Mouse (Mus musculus) embryonic facial prominence, embryonic 11.5 days (tissue): Measurements from ENCODE around the gene Ccndbp1. TPM values are rescaled to one million over a fixed set of nuclear protein-coding genes. Genes with fewer than 3 reads are reported as not detected.

Experiments
- ATAC-seq: fragments of 200-750 bp; cut with Nextera tagmentation; replicated peaks from 2 replicates; pipeline ENCODE4 v1.8.0; 2017; ENCODE audit warnings: low read depth; ENCODE audit not compliant: insufficient number of reproducible peaks, low FRiP score, low TSS enrichment
- DNase-seq: peaks from one replicate; pipeline ENCODE4 v3.0.0-alpha.2; 2015; ENCODE audit warnings: low spot score
- H3K27ac ChIP-seq: fragments of 300-500 bp; sonication (generic); replicated peaks from 2 replicates; pipeline ENCODE4 v1.5.1; 2014; ENCODE audit warnings: mild to moderate bottlenecking, low read depth, low read length, control low read depth
- H3K27me3 ChIP-seq: fragments of 300-500 bp; sonication (generic); 2 replicates; pipeline ENCODE4 v1.6.1; 2014; ENCODE audit warnings: mild to moderate bottlenecking, low read length, moderate library complexity, mixed read lengths; ENCODE audit not compliant: control insufficient read depth, insufficient read depth
- H3K36me3 ChIP-seq: fragments of 300-500 bp; sonication (generic); replicated peaks from 2 replicates; pipeline ENCODE4 v1.6.1; 2014; ENCODE audit warnings: low read depth, mild to moderate bottlenecking, low read length, moderate library complexity, mixed read lengths; ENCODE audit not compliant: control insufficient read depth, insufficient read depth
- H3K4me1 ChIP-seq: fragments of 300-500 bp; sonication (generic); 2 replicates; pipeline ENCODE4 v1.6.1; 2014; ENCODE audit warnings: low read length, mixed read lengths; ENCODE audit not compliant: control insufficient read depth, insufficient read depth
- H3K4me2 ChIP-seq: fragments of 300-500 bp; sonication (generic); 2 replicates; pipeline ENCODE4 v1.6.1; 2014; ENCODE audit warnings: low read depth, mild to moderate bottlenecking, control low read depth, low read length, moderate library complexity
- H3K4me3 ChIP-seq: fragments of 300-500 bp; sonication (generic); 2 replicates; pipeline ENCODE4 v1.5.1; 2014; ENCODE audit warnings: low read depth, low read length, control low read depth
- H3K9ac ChIP-seq: fragments of 300-500 bp; sonication (generic); replicated peaks from 2 replicates; pipeline ENCODE4 v1.6.1; 2014; ENCODE audit warnings: mild to moderate bottlenecking, control low read depth, low read length
- H3K9me3 ChIP-seq: fragments of 300-500 bp; sonication (generic); replicated peaks from 2 replicates; pipeline ENCODE4 v1.6.1; 2016; ENCODE audit warnings: mild to moderate bottlenecking, low read length, inconsistent platforms, mixed read lengths; ENCODE audit not compliant: control insufficient read depth
- WGBS: fragments of 180-500 bp; shearing (Covaris S2); extraction: QIAGEN DNeasy Blood & Tissue Kit; methylation state at CpG from one replicate; pipeline ENCODE4 v1.1.7; 2014; 5-methylcytosine and 5-hydroxymethylcytosine counted together
- polyA plus RNA-seq: library from polyadenylated mRNA; unstranded; fragments of >200 nt; fragmentation: Nextera tagmentation; extraction: Ambion mirVana; gene quantifications from 2 replicates; pipeline ENCODE4 v1.2.1, GENCODE M21; 2014

Gene Ccndbp1
- polyA plus RNA-seq = 33.3 and 40.9 TPM in 2 replicates

- ATAC-seq (peak; percentile 94), DNase-seq (peak; percentile 94)
- Histone ChIP-seq H3K4me2 (peak within 1 kb of the TSS; percentile 64), H3K4me3 (peak within 1 kb of the TSS; percentile 70), H3K9me3 (no peaks in the 10 kb centered on the region), H3K9ac (peak within 1 kb of the TSS; percentile 64), H3K27ac (no peak within 1 kb of the TSS), H3K27me3 (no peaks in the 10 kb centered on the region), H3K36me3 (no peaks in the 10 kb centered on the region), H3K4me1 (no peaks in the 10 kb centered on the region)
- 2% methylated on average over 32 of the region's 34 CpGs for WGBS
These were observed at the start of gene Ccndbp1 for GRCm38 (mm10) chr2:121007925-121008663. TSS of gene Ccndbp1 (plus strand) at chr2:121008403.

GRCm38 (mm10) chr2:120959363-120959762 lies 48.8 kb upstream of the Ccndbp1 start:
- Histone ChIP-seq H3K4me3 (no peak overlapping the region), H3K27ac (no peak overlapping the region), H3K4me1 (no peaks in the 10 kb centered on the region), H3K4me2 (no peak overlapping the region), H3K9ac (no peak overlapping the region), H3K9me3 (no peaks in the 10 kb centered on the region), H3K36me3 (no peaks in the 10 kb centered on the region), H3K27me3 (no peaks in the 10 kb centered on the region)
- WGBS = 92% methylated on average over 2 of the region's 2 CpGs
- DNase-seq (no peak), ATAC-seq (no peak)

- Histone ChIP-seq H3K4me3 (no peak overlapping the region), H3K27me3 (no peaks in the 10 kb centered on the region), H3K4me1 (no peaks in the 10 kb centered on the region), H3K36me3 (no peaks in the 10 kb centered on the region), H3K4me2 (no peak overlapping the region), H3K9ac (no peak overlapping the region), H3K9me3 (no peaks in the 10 kb centered on the region), H3K27ac (no peak overlapping the region)
- DNase-seq = no peak
- ATAC-seq = no peak
- 91% methylated on average over 5 of the region's 5 CpGs for WGBS
These were observed 48.4 kb upstream of the Ccndbp1 start for GRCm38 (mm10) chr2:120959827-120960226.

- 90% methylated on average over 1 of the region's 1 CpGs for WGBS
- no peak for DNase-seq
- no peak overlapping the region for H3K4me2 ChIP-seq
- no peaks in the 10 kb centered on the region for H3K4me1 ChIP-seq
- no peaks in the 10 kb centered on the region for H3K36me3 ChIP-seq
- H3K27ac ChIP-seq = no peak overlapping the region
- no peak overlapping the region for H3K9ac ChIP-seq
- no peaks in the 10 kb centered on the region for H3K9me3 ChIP-seq
- no peak overlapping the region for H3K4me3 ChIP-seq
- ATAC-seq = no peak
- H3K27me3 ChIP-seq = no peaks in the 10 kb centered on the region
These were observed 47.9 kb upstream of the Ccndbp1 start for GRCm38 (mm10) chr2:120960261-120960660.

GRCm38 (mm10) chr2:120963110-120963509 lies 45.1 kb upstream of the Ccndbp1 start:
- H3K9ac ChIP-seq = no peak overlapping the region
- no peaks in the 10 kb centered on the region for H3K36me3 ChIP-seq
- no peak overlapping the region for H3K4me3 ChIP-seq
- H3K9me3 ChIP-seq = no peaks in the 10 kb centered on the region
- no peak overlapping the region for H3K4me2 ChIP-seq
- H3K27ac ChIP-seq = no peak overlapping the region
- DNase-seq (no peak), ATAC-seq (no peak)
- whole genome bisulfite sequencing = 90% methylated on average over 7 of the region's 7 CpGs
- no peaks in the 10 kb centered on the region for H3K4me1 ChIP-seq
- no peaks in the 10 kb centered on the region for H3K27me3 ChIP-seq

- WGBS = 93% methylated on average over 3 of the region's 3 CpGs
- Histone ChIP-seq H3K27ac (no peak overlapping the region), H3K36me3 (no peaks in the 10 kb centered on the region), H3K4me2 (no peak overlapping the region), H3K9ac (no peak overlapping the region), H3K4me1 (peaks cover 3% of the 10 kb centered on the region; the same call in 1 of the 2 replicates), H3K4me3 (no peak overlapping the region), H3K9me3 (no peaks in the 10 kb centered on the region), H3K27me3 (no peaks in the 10 kb centered on the region)
- ATAC-seq = no peak
- DNase-seq = no peak
These were observed 42.7 kb upstream of the Ccndbp1 start for GRCm38 (mm10) chr2:120965486-120965885.

GRCm38 (mm10) chr2:120970045-120970539 lies 38.1 kb upstream of the Ccndbp1 start:
- WGBS = under 1% methylated on average over 23 of the region's 23 CpGs
- H3K27me3 ChIP-seq = no peaks in the 10 kb centered on the region
- ATAC-seq (peak; percentile 57), DNase-seq (peak; percentile 19)
- H3K4me2 ChIP-seq = peak overlapping the region; percentile 52
- H3K9ac ChIP-seq = peak overlapping the region; percentile 94
- H3K4me3 ChIP-seq = peak overlapping the region; percentile 77
- H3K9me3 ChIP-seq = no peaks in the 10 kb centered on the region
- peak overlapping the region; percentile 66 for H3K27ac ChIP-seq
- H3K36me3 ChIP-seq = no peaks in the 10 kb centered on the region
- peaks cover 3% of the 10 kb centered on the region; the same call in 1 of the 2 replicates for H3K4me1 ChIP-seq

- under 1% methylated on average over 39 of the region's 39 CpGs for WGBS
These were observed 37.6 kb upstream of the Ccndbp1 start, which contains the start of gene Ubr1 for GRCm38 (mm10) chr2:120970559-120971080. TSS of gene Ubr1 (minus strand) at chr2:120970715.

More at GRCm38 (mm10) chr2:120970559-120971080, 37.6 kb upstream of the Ccndbp1 start, which contains the start of gene Ubr1:
- Histone ChIP-seq H3K4me3 (peak within 1 kb of the TSS; percentile 77), H3K4me2 (peak within 1 kb of the TSS; percentile 52), H3K27me3 (no peaks in the 10 kb centered on the region), H3K27ac (peak within 1 kb of the TSS; percentile 66), H3K36me3 (no peaks in the 10 kb centered on the region), H3K4me1 (peaks cover 3% of the 10 kb centered on the region; the same call in 1 of the 2 replicates), H3K9ac (peak within 1 kb of the TSS; percentile 94), H3K9me3 (no peaks in the 10 kb centered on the region)
- ATAC-seq (peak; percentile 89), DNase-seq (peak; percentile 92)
